Mouse (Mus musculus): Measurements from ENCODE around the gene Ceacam9. TPM values are rescaled to one million over a fixed set of nuclear protein-coding genes. Genes with fewer than 3 reads are reported as not detected.
"Not testable (repeated sequence)": the region's sequence is repeated elsewhere in the genome, so short reads cannot be mapped to it uniquely, and the experiment has no call there.

Gene Ceacam9
- not detected for polyA plus RNA-seq (2017; shearing (Covaris generic))

- ATAC-seq, result no peak
Observed at GRCm38 (mm10) chr7:16721629-16722028, at the start of gene Ceacam9. Ceacam9 (plus strand) TSS chr7:16721929.

DNA sequence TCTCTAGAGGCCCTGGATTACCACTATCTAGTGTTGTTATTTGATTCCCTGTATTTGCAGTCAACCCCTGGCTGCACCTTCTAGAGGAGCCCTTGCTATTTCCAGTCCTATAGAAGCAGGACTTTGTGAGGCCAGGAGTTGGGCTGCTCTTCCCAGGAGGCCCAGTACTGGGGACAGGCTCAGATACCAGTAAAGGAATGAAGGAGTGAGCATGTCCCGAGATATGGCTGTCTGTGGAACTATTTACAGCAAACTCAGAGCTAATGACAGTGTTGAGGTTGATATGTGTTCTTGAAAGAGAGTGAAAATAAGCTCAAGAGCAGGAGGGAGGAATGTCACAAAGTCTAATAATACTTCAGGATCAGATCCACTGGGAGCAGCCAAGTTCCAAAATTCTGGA is 47.9 kb upstream of the Ceacam9 start:
- ATAC-seq, result no peak

- ATAC-seq, result not testable (repeated sequence)
Observed at GRCm38 (mm10) chr7:16674699-16675098, 47.0 kb upstream of the Ceacam9 start.

- ATAC-seq, result no peak
Observed at GRCm38 (mm10) chr7:16675605-16676004, 46.1 kb upstream of the Ceacam9 start, which contains the start of gene Ceacam15. Ceacam15 (minus strand) TSS chr7:16675705.

- peak; percentile 59 for ATAC-seq
Observed at GRCm38 (mm10) chr7:16680194-16680593, 41.5 kb upstream of the Ceacam9 start.

DNA sequence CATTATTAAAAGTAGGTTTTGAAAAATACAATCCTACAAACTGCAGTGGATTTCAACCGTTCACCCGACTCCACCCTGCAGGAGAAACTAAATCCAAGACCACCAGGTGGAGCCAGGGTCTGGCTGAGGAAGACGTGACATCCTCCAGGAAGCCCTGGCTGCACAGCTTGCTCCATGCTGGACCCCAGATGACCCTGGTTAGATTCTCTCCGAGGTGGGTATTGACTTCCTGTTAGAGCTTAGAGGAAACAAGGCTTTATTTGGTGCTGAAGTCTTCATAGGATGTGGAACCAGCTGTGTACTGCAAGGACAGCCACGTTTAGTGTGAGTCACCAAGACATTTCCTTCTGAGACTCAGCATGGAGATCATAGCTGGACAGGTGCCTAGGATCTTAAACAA is 32.5 kb upstream of the Ceacam9 start:
- no peak for ATAC-seq

- peak; percentile 77 for ATAC-seq
Observed at GRCm38 (mm10) chr7:16695025-16695424, 26.7 kb upstream of the Ceacam9 start.

GRCm38 (mm10) chr7:16699042-16699441 is 22.7 kb upstream of the Ceacam9 start:
- ATAC-seq, result peak; percentile 68

DNA sequence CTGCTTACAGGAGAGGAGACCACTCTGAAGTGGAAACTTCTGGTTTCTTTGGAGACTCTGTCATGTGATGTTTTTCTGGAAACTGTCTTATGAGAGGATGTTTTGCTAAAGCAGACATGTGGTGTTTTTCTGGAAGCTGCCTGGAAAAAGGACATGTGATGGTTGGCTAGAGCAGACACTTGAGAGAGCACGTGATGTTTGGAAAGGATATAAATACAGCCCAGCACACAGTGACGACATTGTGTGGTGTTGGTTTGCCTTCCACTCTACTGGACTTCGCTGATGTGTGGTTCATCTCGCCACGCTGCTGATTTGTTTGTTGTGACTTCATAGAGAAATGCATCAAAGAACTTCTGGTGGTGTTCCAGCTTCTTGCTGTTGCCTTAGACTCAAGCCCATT is 21.1 kb upstream of the Ceacam9 start:
- ATAC-seq, result no peak

GRCm38 (mm10) chr7:16706385-16706784 is 15.3 kb upstream of the Ceacam9 start:
- no peak for ATAC-seq

- ATAC-seq, result no peak
Observed at GRCm38 (mm10) chr7:16708244-16708643, 13.5 kb upstream of the Ceacam9 start.

DNA sequence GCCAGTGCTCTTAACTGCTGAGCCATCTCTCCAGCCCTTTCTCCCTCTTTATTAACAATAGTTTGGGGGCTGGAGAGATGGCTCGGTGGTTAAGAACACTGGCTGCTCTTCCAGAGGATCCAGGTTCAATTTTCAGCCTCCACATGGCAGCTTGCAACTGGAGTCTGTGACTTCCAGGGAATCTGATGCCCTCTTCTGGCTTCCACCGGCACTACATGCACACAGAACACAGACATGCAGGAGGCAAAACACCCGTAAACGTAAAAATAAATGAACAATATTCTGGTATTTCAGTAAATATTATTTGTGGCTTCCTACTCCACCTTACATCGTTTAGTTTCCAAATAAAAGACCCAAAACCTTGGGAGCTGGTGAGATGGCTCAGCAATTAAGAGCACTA is 11.1 kb upstream of the Ceacam9 start:
- no peak for ATAC-seq

- no peak for ATAC-seq
Observed at GRCm38 (mm10) chr7:16712633-16713415, 8.9 kb upstream of the Ceacam9 start.

GRCm38 (mm10) chr7:16716456-16717152 is 5.1 kb upstream of the Ceacam9 start:
- peak; percentile 68 for ATAC-seq

DNA sequence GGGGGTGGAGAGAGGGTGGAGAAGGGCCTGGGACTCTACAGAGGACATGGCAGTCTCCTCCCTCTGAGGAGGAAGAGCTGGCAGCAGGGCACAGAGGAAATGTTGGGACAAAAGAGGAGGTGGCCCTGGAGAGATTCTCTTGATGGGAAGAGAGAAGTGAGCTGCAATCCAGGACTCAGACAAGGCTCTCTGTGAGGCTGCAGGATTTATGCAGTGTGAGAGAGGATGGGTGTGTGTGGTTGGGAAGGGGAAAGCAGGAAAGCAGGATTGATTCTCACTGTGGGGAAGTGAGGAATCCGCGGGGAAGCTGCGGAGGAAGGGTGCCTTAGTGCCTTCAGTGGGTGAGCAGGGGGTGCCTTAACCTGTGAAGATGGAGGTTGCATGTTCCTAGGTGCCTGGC is 761 bp downstream of the Ceacam9 start:
- not testable (repeated sequence) for ATAC-seq

- ATAC-seq, result peak; percentile 66
Observed at GRCm38 (mm10) chr7:16728596-16729348, 7.0 kb downstream of the Ceacam9 start.

DNA sequence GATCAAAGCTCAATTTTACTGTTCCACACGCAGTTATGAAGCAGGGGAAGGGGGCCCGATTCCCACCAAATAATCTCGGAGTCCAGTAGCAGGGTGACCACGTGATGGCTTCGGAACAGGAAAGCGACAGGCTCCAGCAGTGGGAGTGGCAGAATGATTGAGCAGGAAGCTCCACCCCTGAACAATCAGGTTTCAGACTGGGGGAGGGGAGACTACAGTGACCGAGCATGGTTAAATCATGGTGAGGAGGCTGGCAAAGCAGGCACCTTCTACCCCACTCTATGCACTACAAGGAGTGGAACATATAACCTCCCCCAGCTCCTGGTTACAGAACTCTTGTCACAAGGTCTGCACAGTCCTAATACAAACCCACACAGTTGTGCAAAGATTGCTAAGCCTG is 7.8 kb downstream of the Ceacam9 start:
- not testable (repeated sequence) for ATAC-seq

- ATAC-seq, result no peak
Observed at GRCm38 (mm10) chr7:16730791-16731190, 9.1 kb downstream of the Ceacam9 start.

- ATAC-seq, result no peak
Observed at GRCm38 (mm10) chr7:16731893-16732422, 10.2 kb downstream of the Ceacam9 start.

DNA sequence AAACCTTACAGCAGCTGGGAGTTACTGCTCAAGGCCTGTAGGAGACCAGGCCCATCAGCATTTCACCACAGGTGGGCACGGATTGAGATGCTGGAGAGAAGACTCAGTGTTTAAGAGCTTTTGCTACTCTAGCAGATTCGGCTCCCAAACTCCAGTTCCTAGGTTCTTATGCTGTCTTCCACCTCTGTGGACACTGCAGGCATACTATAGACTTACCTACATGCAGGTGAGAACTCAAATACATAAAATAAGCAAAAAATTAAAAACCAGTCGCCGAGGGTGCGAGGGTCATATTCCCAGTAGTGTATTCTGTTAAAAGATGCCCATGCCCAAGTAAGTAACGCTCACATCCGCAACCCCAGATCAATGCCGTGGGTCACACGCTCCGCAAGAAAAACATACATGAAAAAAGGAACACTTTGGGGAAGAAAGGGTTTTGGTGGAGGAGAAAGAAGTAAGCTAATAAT is 15.9 kb downstream of the Ceacam9 start:
- ATAC-seq, result no peak

GRCm38 (mm10) chr7:16738073-16738696 is 16.5 kb downstream of the Ceacam9 start, which contains the start of gene Ap2s1:
Ap2s1 (plus strand) TSS chr7:16738410.
- peak; percentile 99 for ATAC-seq

DNA sequence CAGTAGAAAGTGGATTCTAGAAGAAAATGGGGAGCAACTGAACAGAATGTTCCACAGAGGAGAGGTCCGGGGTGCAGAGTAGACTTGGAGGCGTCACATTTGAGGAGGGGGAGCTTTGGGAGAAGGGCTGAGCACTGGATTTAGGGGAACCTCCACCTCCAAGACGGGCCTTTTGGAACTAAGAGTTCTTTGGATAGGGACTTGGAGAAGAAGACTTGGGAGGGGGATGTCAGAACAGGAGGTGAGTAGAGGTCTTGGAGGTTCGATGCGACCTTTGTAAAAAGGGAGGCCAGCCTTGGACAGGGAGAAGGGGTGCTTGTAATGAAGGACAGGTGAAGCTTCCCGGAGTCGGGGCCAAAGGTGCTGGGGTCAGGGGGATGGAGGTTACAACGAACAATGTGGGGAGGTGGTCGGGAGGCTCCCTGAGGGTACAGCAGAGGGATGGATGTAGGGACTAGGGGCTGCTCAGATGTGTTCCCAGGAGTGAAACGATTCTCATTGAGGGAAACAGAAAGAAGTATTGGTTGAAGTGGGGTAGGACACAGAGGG is 17.4 kb downstream of the Ceacam9 start:
- no peak for ATAC-seq

All from activated CD4-positive, CD25-positive, alpha-beta regulatory T cell, adult 4 months (primary cell).